Mouse (Mus musculus): Measurements from ENCODE around the gene Tppp3.

Tppp3 gene

GRCm38 (mm10) chr8:105466246-105466645 is 5.1 kb downstream of the Tppp3 start:
- DNase-seq = no peak

- DNase-seq = no peak
Measured at GRCm38 (mm10) chr8:105464595-105464994, 6.7 kb downstream of the Tppp3 start.

- no peak for DNase-seq
Measured at GRCm38 (mm10) chr8:105461085-105461803, 10.1 kb downstream of the Tppp3 start.

GRCm38 (mm10) chr8:105455218-105455617 is 16.1 kb downstream of the Tppp3 start:
- no peak for DNase-seq

GRCm38 (mm10) chr8:105454088-105454487 is 17.2 kb downstream of the Tppp3 start:
- no peak for DNase-seq

GRCm38 (mm10) chr8:105453296-105453695 is 18.0 kb downstream of the Tppp3 start:
- DNase-seq = no peak

- no peak for DNase-seq
Measured at GRCm38 (mm10) chr8:105451903-105452603, 19.3 kb downstream of the Tppp3 start.

GRCm38 (mm10) chr8:105450977-105451376 is 20.3 kb downstream of the Tppp3 start:
- DNase-seq = no peak

- no peak for DNase-seq
Measured at GRCm38 (mm10) chr8:105448596-105448995, 22.7 kb downstream of the Tppp3 start.

GRCm38 (mm10) chr8:105448188-105448587 is 23.1 kb downstream of the Tppp3 start:
- no peak for DNase-seq

- no peak for DNase-seq
Measured at GRCm38 (mm10) chr8:105446127-105446552, 25.2 kb downstream of the Tppp3 start.

- DNase-seq = no peak
Measured at GRCm38 (mm10) chr8:105445296-105446126, 25.8 kb downstream of the Tppp3 start.

GRCm38 (mm10) chr8:105442661-105443060 is 28.7 kb downstream of the Tppp3 start:
- no peak for DNase-seq

- DNase-seq = no peak
Measured at GRCm38 (mm10) chr8:105441433-105441832, 29.9 kb downstream of the Tppp3 start.

- DNase-seq = no peak
Measured at GRCm38 (mm10) chr8:105438865-105439264, 32.5 kb downstream of the Tppp3 start.

- DNase-seq = no peak
Measured at GRCm38 (mm10) chr8:105437078-105437748, 34.1 kb downstream of the Tppp3 start.

GRCm38 (mm10) chr8:105436218-105436617 is 35.1 kb downstream of the Tppp3 start:
- no peak for DNase-seq

GRCm38 (mm10) chr8:105434136-105434535 is 37.2 kb downstream of the Tppp3 start:
- no peak for DNase-seq

GRCm38 (mm10) chr8:105433511-105433910 is 37.8 kb downstream of the Tppp3 start:
- no peak for DNase-seq

GRCm38 (mm10) chr8:105433021-105433420 is 38.3 kb downstream of the Tppp3 start:
- no peak for DNase-seq

- DNase-seq = no peak
Measured at GRCm38 (mm10) chr8:105431743-105432515, 39.4 kb downstream of the Tppp3 start.

- DNase-seq = no peak
Measured at GRCm38 (mm10) chr8:105426878-105427277, 44.4 kb downstream of the Tppp3 start.

Data from cerebellum, adult 8-10 months (tissue).